Mouse (Mus musculus): ENCODE results near the gene Slc22a4. TPM values are rescaled to one million over a fixed set of nuclear protein-coding genes. Genes with fewer than 3 reads are reported as not detected.
"Not testable (repeated sequence)": the region's sequence is repeated elsewhere in the genome, so short reads cannot be mapped to it uniquely, and the experiment has no call there.

Slc22a4 gene
- polyA plus RNA-seq, 2 experiments = 2.7 to 5.2 TPM

DNA sequence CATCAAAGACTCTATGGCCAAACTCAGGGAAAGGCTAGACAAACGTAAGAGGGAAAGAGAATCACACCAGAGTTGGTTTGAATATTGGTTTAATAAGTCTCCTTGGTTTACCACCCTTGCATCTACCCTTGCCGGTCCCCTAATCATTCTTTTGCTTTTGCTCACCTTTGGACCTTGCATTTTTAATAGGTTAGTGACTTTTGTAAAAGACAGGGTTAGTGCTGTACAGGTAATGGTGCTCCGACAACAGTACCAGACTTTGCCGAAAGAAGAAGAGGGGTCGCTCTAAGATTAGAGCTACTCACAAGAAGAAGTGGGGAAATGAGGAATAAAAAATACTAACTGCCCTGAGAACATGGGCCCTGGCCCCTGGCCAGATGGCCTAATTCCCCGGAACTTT lies 12.8 kb upstream of the Slc22a4 start:
- H3K27me3 ChIP-seq (ENCODE audit: control insufficient read depth, insufficient read depth, low read length) = no peaks in the 10 kb centered on the region
- DNase-seq (ENCODE audit: low spot score) (no peak), ATAC-seq (ENCODE audit: low FRiP score, low read depth) (no peak)
- no peak overlapping the region for H3K4me3 ChIP-seq (replicated peaks; ENCODE audit: low read length)
- H3K27ac ChIP-seq (replicated peaks; ENCODE audit: low read depth, low read length) = no peak overlapping the region
- H3K9me3 ChIP-seq (ENCODE audit: control insufficient read depth, low read length) = no peaks in the 10 kb centered on the region
- no peak for TF ChIP-seq POLR2A (IDR thresholded peaks at IDR 0.05; ENCODE audit: borderline replicate concordance, extremely low read depth, insufficient read depth, insufficient read length)
- WGBS = 86% methylated on average over 6 of the region's 6 CpGs
- H3K4me2 ChIP-seq (replicated peaks; ENCODE audit: low read depth, low read length, severe bottlenecking) = no peak overlapping the region
- no peaks in the 10 kb centered on the region for H3K4me1 ChIP-seq (ENCODE audit: control insufficient read depth, insufficient read depth, low read length)
- no peaks in the 10 kb centered on the region for H3K36me3 ChIP-seq (ENCODE audit: control insufficient read depth, insufficient read depth, low read length)
- H3K9ac ChIP-seq (ENCODE audit: low read depth, low read length, severe bottlenecking) = no peak overlapping the region

DNA sequence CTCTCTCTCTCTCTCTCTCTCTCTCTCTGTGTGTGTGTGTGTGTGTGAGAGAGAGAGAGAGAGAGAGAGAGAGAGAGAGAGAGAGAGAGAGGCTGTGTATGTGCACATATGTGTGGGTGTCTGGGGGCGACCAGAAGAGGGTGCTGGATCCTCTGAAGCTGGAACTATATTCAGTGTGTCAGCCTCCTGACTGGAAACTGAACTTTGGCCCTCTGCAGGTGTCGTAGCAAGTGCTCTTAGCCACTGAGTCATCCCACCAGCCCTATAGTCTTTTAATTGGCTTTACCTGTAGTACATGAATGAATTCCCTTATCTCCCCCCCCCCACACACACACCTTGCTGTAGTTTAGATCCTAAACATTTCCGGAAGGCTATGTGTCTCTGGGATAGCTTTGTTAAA lies 5.0 kb upstream of the Slc22a4 start:
- H3K4me1 ChIP-seq (ENCODE audit: control insufficient read depth, insufficient read depth, low read length); ATAC-seq (ENCODE audit: low FRiP score, low read depth); H3K9me3 ChIP-seq (ENCODE audit: control insufficient read depth, low read length); H3K27me3 ChIP-seq (ENCODE audit: control insufficient read depth, insufficient read depth, low read length); H3K9ac ChIP-seq (ENCODE audit: low read depth, low read length, severe bottlenecking); H3K4me3 ChIP-seq (replicated peaks; ENCODE audit: low read length); H3K27ac ChIP-seq (replicated peaks; ENCODE audit: low read depth, low read length); DNase-seq (ENCODE audit: low spot score); H3K36me3 ChIP-seq (ENCODE audit: control insufficient read depth, insufficient read depth, low read length); H3K4me2 ChIP-seq (replicated peaks; ENCODE audit: low read depth, low read length, severe bottlenecking): not testable (repeated sequence)
- WGBS = 100% methylated on average over 1 of the region's 3 CpGs

DNA sequence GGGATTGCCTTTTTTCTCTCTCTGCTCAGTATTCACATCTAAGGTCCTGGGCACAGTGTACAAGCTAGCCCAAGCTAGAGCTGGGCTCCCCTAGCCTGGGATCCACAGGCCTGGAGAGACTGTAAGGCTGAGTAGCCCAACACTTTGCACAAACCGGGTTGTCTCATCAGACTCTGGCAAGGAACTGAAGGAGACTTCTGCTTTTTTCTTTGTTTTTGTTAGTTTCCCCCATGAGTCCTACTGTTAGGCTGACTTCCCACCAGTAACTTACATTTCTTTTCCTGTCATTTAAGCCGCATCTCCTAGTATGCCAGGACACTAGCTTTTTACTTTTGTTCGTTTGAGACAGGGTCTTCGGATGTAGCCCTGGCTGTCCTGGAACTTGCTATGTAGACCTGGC lies 1.1 kb upstream of the Slc22a4 start:
- 81% methylated on average over 4 of the region's 4 CpGs for WGBS
- 0 out of 2 replicates have a peak overlapping the region, but pooled peaks have one; percentile 73 for H3K9ac ChIP-seq (ENCODE audit: low read depth, low read length, severe bottlenecking)
- H3K27me3 ChIP-seq (ENCODE audit: control insufficient read depth, insufficient read depth, low read length) = peaks cover 5% of the 10 kb centered on the region; the same call in 1 of the 2 replicates
- ATAC-seq (ENCODE audit: low FRiP score, low read depth) (no peak), DNase-seq (ENCODE audit: low spot score) (no peak)
- peaks cover 11% of the 10 kb centered on the region for H3K4me1 ChIP-seq (ENCODE audit: control insufficient read depth, insufficient read depth, low read length)
- no peak overlapping the region for H3K27ac ChIP-seq (replicated peaks; ENCODE audit: low read depth, low read length)
- H3K4me2 ChIP-seq (replicated peaks; ENCODE audit: low read depth, low read length, severe bottlenecking) = peak overlapping the region; percentile 94; the same call in 1 of the 2 replicates
- no peaks in the 10 kb centered on the region for H3K36me3 ChIP-seq (ENCODE audit: control insufficient read depth, insufficient read depth, low read length)
- no peak for TF ChIP-seq POLR2A (IDR thresholded peaks at IDR 0.05; ENCODE audit: borderline replicate concordance, extremely low read depth, insufficient read depth, insufficient read length)
- no peak overlapping the region for H3K4me3 ChIP-seq (replicated peaks; ENCODE audit: low read length)
- H3K9me3 ChIP-seq (ENCODE audit: control insufficient read depth, low read length) = no peaks in the 10 kb centered on the region

DNA sequence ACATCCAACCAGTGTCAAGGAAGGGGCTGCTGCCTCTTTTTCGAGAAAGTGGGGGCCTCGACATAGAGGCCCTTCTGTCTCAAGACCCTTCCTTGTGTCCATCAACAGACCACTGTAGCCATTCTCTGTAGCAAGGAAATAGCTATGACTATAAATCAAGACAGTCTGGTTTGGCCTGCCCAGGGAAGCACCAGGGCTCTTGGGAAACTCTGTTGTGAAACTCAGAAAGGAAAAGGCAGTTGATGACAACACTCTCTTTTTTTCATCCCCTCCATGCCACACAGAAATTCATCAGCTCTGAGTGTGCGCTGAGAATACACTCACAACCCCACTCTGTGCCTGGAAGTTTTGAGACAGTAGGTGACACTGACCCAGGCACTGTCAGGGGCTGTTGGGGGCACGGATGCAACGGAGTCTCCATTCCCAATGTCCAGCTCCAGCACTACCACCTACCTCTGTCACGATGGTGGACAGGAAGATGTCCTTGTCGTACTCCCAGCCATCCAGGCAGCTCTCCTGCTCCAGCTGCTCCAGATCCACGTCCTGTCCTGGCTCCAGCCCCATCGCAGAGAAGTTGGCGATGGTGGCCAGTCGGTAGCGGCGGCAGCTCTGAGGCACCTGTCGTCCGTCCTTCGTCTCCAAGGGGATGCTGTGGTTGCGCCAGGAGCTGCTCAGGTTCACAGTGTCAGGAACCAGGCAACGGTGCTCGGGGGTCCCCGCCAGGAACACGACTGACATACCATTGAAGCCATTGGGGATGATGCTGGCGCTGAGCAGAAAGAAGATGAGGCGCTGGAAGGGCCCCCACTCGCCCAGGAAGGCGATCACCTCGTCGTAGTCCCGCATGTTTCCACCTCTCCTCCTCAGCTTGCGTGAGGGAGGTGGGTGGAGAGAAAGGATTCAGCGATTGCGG lies 503 bp downstream of the Slc22a4 start:
- peaks cover 5% of the 10 kb centered on the region; the same call in 1 of the 2 replicates for H3K27me3 ChIP-seq (ENCODE audit: control insufficient read depth, insufficient read depth, low read length)
- no peak overlapping the region for H3K27ac ChIP-seq (replicated peaks; ENCODE audit: low read depth, low read length)
- WGBS = 18% methylated on average over 29 of the region's 31 CpGs
- H3K4me2 ChIP-seq (replicated peaks; ENCODE audit: low read depth, low read length, severe bottlenecking) = peak overlapping the region; percentile 94
- peak; percentile 23 for ATAC-seq (ENCODE audit: low FRiP score, low read depth)
- TF ChIP-seq POLR2A (IDR thresholded peaks at IDR 0.05; ENCODE audit: borderline replicate concordance, extremely low read depth, insufficient read depth, insufficient read length) = no peak
- H3K36me3 ChIP-seq (ENCODE audit: control insufficient read depth, insufficient read depth, low read length) = no peaks in the 10 kb centered on the region
- H3K9ac ChIP-seq (ENCODE audit: low read depth, low read length, severe bottlenecking) = peak overlapping the region; percentile 73
- peak overlapping the region; percentile 49 for H3K4me3 ChIP-seq (replicated peaks; ENCODE audit: low read length)
- no peak for DNase-seq (ENCODE audit: low spot score)
- no peaks in the 10 kb centered on the region for H3K9me3 ChIP-seq (ENCODE audit: control insufficient read depth, low read length)
- peaks cover 11% of the 10 kb centered on the region for H3K4me1 ChIP-seq (ENCODE audit: control insufficient read depth, insufficient read depth, low read length)

DNA sequence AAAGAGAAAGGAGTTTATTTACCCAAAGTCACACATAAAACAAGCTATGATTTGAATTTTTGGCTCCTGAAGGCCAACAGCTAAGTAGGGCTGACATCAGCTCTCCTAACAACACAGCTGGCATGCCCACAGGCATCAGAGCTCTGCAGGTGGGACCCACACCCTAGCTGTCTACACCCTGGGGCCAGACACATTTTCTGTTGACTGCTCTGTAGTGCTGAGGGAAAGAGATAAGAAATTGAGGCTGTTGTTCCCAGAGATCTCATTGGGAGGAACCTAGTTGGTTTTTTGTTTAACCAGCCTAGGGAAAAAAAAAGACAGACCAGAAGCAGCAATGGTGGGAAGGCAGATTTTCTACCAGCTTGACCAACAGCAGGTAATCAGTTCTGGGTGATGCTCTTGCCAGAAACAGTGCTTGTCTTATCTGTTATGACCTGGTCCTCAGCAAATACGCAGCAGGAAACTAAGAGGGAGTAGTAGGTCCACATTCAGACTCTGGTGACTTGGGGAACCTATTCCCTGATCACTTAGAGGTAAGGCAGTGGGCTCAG lies 1.3 kb downstream of the Slc22a4 start:
- H3K4me3 ChIP-seq (replicated peaks; ENCODE audit: low read length) = no peak overlapping the region
- H3K27me3 ChIP-seq (ENCODE audit: control insufficient read depth, insufficient read depth, low read length) = peaks cover 5% of the 10 kb centered on the region; the same call in 1 of the 2 replicates
- H3K36me3 ChIP-seq (ENCODE audit: control insufficient read depth, insufficient read depth, low read length) = no peaks in the 10 kb centered on the region
- ATAC-seq (ENCODE audit: low FRiP score, low read depth) (no peak), DNase-seq (ENCODE audit: low spot score) (no peak)
- no peak overlapping the region for H3K27ac ChIP-seq (replicated peaks; ENCODE audit: low read depth, low read length)
- H3K4me1 ChIP-seq (ENCODE audit: control insufficient read depth, insufficient read depth, low read length) = peaks cover 11% of the 10 kb centered on the region
- WGBS = 85% methylated on average over 1 of the region's 1 CpGs
- H3K4me2 ChIP-seq (replicated peaks; ENCODE audit: low read depth, low read length, severe bottlenecking) = peak overlapping the region; percentile 94; the same call in 1 of the 2 replicates
- TF ChIP-seq POLR2A (IDR thresholded peaks at IDR 0.05; ENCODE audit: borderline replicate concordance, extremely low read depth, insufficient read depth, insufficient read length) = no peak
- no peaks in the 10 kb centered on the region for H3K9me3 ChIP-seq (ENCODE audit: control insufficient read depth, low read length)
- no peak overlapping the region for H3K9ac ChIP-seq (ENCODE audit: low read depth, low read length, severe bottlenecking)
